Mouse (Mus musculus) MEL (cell line): ENCODE data around the gene Gm10135. TPM values are rescaled to one million over a fixed set of nuclear protein-coding genes. Genes with fewer than 3 reads are reported as not detected.

ENCODE experiments used
- DNase-seq: peaks from one replicate; pipeline ENCODE4 v3.0.0; 2011; ENCODE audit warnings: low read depth, low spot score
- H3K27ac ChIP-seq: 2 replicates; pipeline ENCODE4 v1.5.1; 2012; ENCODE audit warnings: low read depth, mild to moderate bottlenecking, control low read depth, low read length, moderate library complexity; ENCODE audit not compliant: control insufficient read depth
- H3K27me3 ChIP-seq, 2 experiments: fragments of 150-350 bp in 1 of 2; sonication (generic) in 1 of 2; 2 replicates each; pipeline ENCODE4 v1.6.1; 2012; ENCODE audit warnings: low read length in 2 of 2, mild to moderate bottlenecking in 2 of 2, improper control_type of control experiment in 1 of 2, moderate library complexity in 1 of 2; ENCODE audit not compliant: insufficient read depth in 2 of 2, control insufficient read depth in 1 of 2
- H3K36me3 ChIP-seq, 2 experiments: 2 replicates each; pipeline ENCODE4 v1.6.1; 2012 to 2014; ENCODE audit warnings: low read length in 2 of 2, improper control_type of control experiment in 1 of 2, inconsistent platforms in 1 of 2, mild to moderate bottlenecking in 1 of 2; ENCODE audit not compliant: insufficient read depth in 2 of 2, control insufficient read depth in 1 of 2
- H3K4me1 ChIP-seq, 2 experiments: fragments of 150-350 bp in 1 of 2; sonication (generic) in 1 of 2; 2 replicates each; pipeline ENCODE4 v1.6.1; 2012; ENCODE audit warnings: low read length in 2 of 2, improper control_type of control experiment in 1 of 2, mild to moderate bottlenecking in 1 of 2; ENCODE audit not compliant: insufficient read depth in 2 of 2, control insufficient read depth in 1 of 2
- H3K4me3 ChIP-seq, 2 experiments: fragments of 150-350 bp in 1 of 2; sonication (generic) in 1 of 2; 2 replicates each; pipeline ENCODE4 v1.5.1; 2012; ENCODE audit warnings: low read depth in 2 of 2, low read length in 2 of 2, mild to moderate bottlenecking in 2 of 2, moderate library complexity in 2 of 2, control low read depth in 1 of 2, improper control_type of control experiment in 1 of 2; ENCODE audit not compliant: control insufficient read depth in 1 of 2, insufficient read depth in 1 of 2
- H3K79me2 ChIP-seq: 2 replicates; pipeline ENCODE4 v1.6.1; 2012; ENCODE audit warnings: mild to moderate bottlenecking, low read length, moderate library complexity; ENCODE audit not compliant: control insufficient read depth, poor library complexity, insufficient read depth
- H3K9ac ChIP-seq: 2 replicates; pipeline ENCODE4 v1.6.1; 2012; ENCODE audit warnings: low read depth, mild to moderate bottlenecking, control low read depth, low read length, moderate library complexity; ENCODE audit not compliant: control insufficient read depth, poor library complexity, severe bottlenecking
- H3K9me3 ChIP-seq: fragments of 150-350 bp; sonication (generic); replicated peaks from 2 replicates; pipeline ENCODE4 v1.6.1; 2012; ENCODE audit warnings: mild to moderate bottlenecking, low read length, improper control_type of control experiment, moderate library complexity; ENCODE audit not compliant: insufficient read depth
- BHLHE40 ChIP-seq: IDR thresholded peaks from 2 replicates; pipeline ENCODE4 v1.6.1; 2012; ENCODE audit warnings: low read depth, mild to moderate bottlenecking, inconsistent platforms, low read length, improper control_type of control experiment, borderline replicate concordance
- CHD1 ChIP-seq: IDR thresholded peaks from 2 replicates; pipeline ENCODE4 v1.6.1; 2012; ENCODE audit warnings: low read depth, mild to moderate bottlenecking, inconsistent platforms, low read length, improper control_type of control experiment
- E2F4 ChIP-seq: IDR thresholded peaks from 2 replicates; pipeline ENCODE4 v1.6.1; 2011; ENCODE audit warnings: low read depth, low read length, improper control_type of control experiment, borderline replicate concordance
- ELF1 ChIP-seq: IDR thresholded peaks from 2 replicates; pipeline ENCODE4 v1.6.1; 2014; ENCODE audit warnings: low read depth, mild to moderate bottlenecking, inconsistent platforms, low read length, improper control_type of control experiment, moderate library complexity
- GABPA ChIP-seq: IDR thresholded peaks from 2 replicates; pipeline ENCODE4 v1.6.1; 2012; ENCODE audit warnings: low read depth, mild to moderate bottlenecking, inconsistent platforms, low read length, improper control_type of control experiment, moderate library complexity
- GATA1 ChIP-seq: IDR thresholded peaks from 2 replicates; pipeline ENCODE4 v1.6.1; 2011; ENCODE audit warnings: low read depth, low read length, improper control_type of control experiment
- JUND ChIP-seq: IDR thresholded peaks from 2 replicates; pipeline ENCODE4 v1.6.1; 2011; ENCODE audit warnings: low read depth, mild to moderate bottlenecking, improper control_type of control experiment, low read length
- KAT2A ChIP-seq: conservative IDR thresholded peaks from 2 replicates; pipeline ENCODE4 v1.6.1; 2012; ENCODE audit warnings: low read depth, low read length, improper control_type of control experiment, inconsistent platforms
- MAZ ChIP-seq: IDR thresholded peaks from 2 replicates; pipeline ENCODE4 v1.6.1; 2012; ENCODE audit warnings: low read depth, mild to moderate bottlenecking, inconsistent platforms, low read length, improper control_type of control experiment
- MEF2A ChIP-seq: IDR thresholded peaks from 2 replicates; pipeline ENCODE4 v1.6.1; 2014; ENCODE audit warnings: low read depth, mild to moderate bottlenecking, inconsistent platforms, low read length, improper control_type of control experiment; ENCODE audit not compliant: poor library complexity, insufficient replicate concordance, severe bottlenecking; ENCODE audit errors: extremely low read depth
- NELFE ChIP-seq: IDR thresholded peaks from 2 replicates; pipeline ENCODE4 v1.6.1; 2011; ENCODE audit warnings: low read depth, low read length, improper control_type of control experiment
- RAD21 ChIP-seq: IDR thresholded peaks from 2 replicates; pipeline ENCODE4 v1.6.1; 2011; ENCODE audit warnings: mild to moderate bottlenecking, low read depth, low read length, improper control_type of control experiment
- RCOR1 ChIP-seq: IDR thresholded peaks from 2 replicates; pipeline ENCODE4 v1.6.1; 2012; ENCODE audit warnings: low read depth, mild to moderate bottlenecking, inconsistent platforms, low read length, improper control_type of control experiment
- SMC3 ChIP-seq: IDR thresholded peaks from 2 replicates; pipeline ENCODE4 v1.6.1; 2011; ENCODE audit warnings: low read depth, low read length, improper control_type of control experiment
- USF2 ChIP-seq, 2 experiments: IDR thresholded peaks; 2 replicates each; pipeline ENCODE4 v1.6.1; 2011 to 2012; ENCODE audit warnings: improper control_type of control experiment in 2 of 2, low read length in 2 of 2, borderline replicate concordance in 1 of 2, inconsistent platforms in 1 of 2, low read depth in 1 of 2, mild to moderate bottlenecking in 1 of 2; ENCODE audit not compliant: insufficient read depth in 1 of 2
- ZC3H11A ChIP-seq: IDR thresholded peaks from 2 replicates; pipeline ENCODE4 v1.6.1; 2012; ENCODE audit warnings: low read depth, mild to moderate bottlenecking, inconsistent platforms, low read length, improper control_type of control experiment
- ZMIZ1 ChIP-seq: IDR thresholded peaks from 2 replicates; pipeline ENCODE4 v1.6.1; 2012; ENCODE audit warnings: low read depth, mild to moderate bottlenecking, inconsistent platforms, low read length, improper control_type of control experiment, moderate library complexity
- polyA plus RNA-seq, 2 experiments: library from polyadenylated mRNA; stranded (reverse) in 1 of 2; unstranded in 1 of 2; fragments of >175 nt in 1 of 2; fragments of >200 nt in 1 of 2; gene quantifications; 2 replicates each; pipeline versions ENCODE4 v1.2.1 to v1.2.4; 2012; ENCODE audit warnings: low replicate concordance in 2 of 2, low read depth in 1 of 2; ENCODE audit not compliant: insufficient read length in 2 of 2, insufficient read depth in 1 of 2, missing spikeins in 1 of 2
- total RNA-seq: library from RNA; depleted of rRNA; stranded (reverse); fragments of 300-350 nt; gene quantifications from 2 replicates; pipeline ENCODE4 v1.2.3, GENCODE M21; 2012

The Gm10135 gene
- total and polyA plus RNA-seq, 3 experiments: 1.5 to 6.0 TPM; not detected in 1

DNA sequence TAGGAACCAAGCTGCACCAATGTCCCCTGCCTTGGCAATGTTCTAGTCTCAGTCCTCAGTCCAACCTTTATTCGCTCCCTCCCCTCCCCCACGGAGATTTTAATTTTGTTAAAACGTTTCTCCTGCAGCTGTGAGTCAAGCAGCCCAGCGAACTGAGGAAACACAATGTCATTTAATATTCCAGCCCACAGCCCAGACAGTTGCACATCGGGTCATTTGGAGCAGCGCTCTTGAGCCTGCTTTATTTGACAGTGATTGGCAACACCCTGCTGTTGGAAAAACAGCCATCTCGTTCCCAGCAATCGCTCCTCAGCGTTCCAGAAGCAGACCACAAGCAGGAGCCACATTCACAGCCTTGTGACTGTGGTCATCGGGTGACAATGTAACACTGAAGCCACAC, 20.9 kb upstream of the Gm10135 start:
- no peak overlapping the region for H3K27ac ChIP-seq
- no peak for DNase-seq
- no peaks in the 10 kb centered on the region for H3K9me3 ChIP-seq
- H3K4me3 ChIP-seq: no peak overlapping the region
- TF ChIP-seq E2F4: no peak
- no peak for TF ChIP-seq ZC3H11A
- TF ChIP-seq JUND: no peak
- TF ChIP-seq, all 39 proteins: peak for 0
- Histone ChIP-seq H3K9ac (no peak overlapping the region), H3K27me3 (no peaks in the 10 kb centered on the region), H3K4me1 (peaks cover 0 to 9% of the 10 kb centered on the region in 2 experiments; a peak in 2 of 4 replicates), H3K79me2 (no peaks in the 10 kb centered on the region), H3K36me3 (peaks cover 0 to 9% of the 10 kb centered on the region in 2 experiments; a peak in 2 of 4 replicates)

DNA sequence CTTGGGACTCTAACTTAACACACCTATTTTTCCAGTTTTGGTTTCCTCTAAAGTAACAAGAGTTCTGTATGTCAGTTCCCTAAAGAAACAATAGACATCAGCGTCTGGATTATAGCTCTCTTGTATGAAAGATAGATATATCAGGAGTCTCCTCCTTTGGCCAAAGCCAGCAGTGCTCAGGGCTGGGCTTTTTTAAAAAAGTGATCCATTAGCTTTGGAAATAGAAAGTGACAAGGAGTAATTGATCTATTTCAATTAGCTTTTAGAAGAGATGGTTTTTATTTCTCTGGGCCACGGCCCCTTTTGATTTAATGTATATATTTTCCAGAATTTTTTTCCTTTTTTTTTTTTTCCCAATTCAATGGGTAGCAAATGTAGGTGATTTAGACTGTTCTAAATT, 20.4 kb upstream of the Gm10135 start:
- peaks cover 0 to 9% of the 10 kb centered on the region in 2 experiments; a peak in 2 of 4 replicates for H3K36me3 ChIP-seq
- DNase-seq: no peak
- H3K27ac ChIP-seq: no peak overlapping the region
- peaks cover 0 to 9% of the 10 kb centered on the region in 2 experiments; a peak in 2 of 4 replicates for H3K4me1 ChIP-seq
- no peak overlapping the region for H3K9ac ChIP-seq
- H3K27me3 ChIP-seq: no peaks in the 10 kb centered on the region
- TF ChIP-seq ELF1 (no peak), BHLHE40 (no peak), ZC3H11A (no peak), SMC3 (no peak), ZMIZ1 (no peak), JUND (no peak), CHD1 (no peak), RCOR1 (no peak), GABPA (no peak), KAT2A (no peak), MAZ (no peak), RAD21 (no peak), USF2 (IDR thresholded peaks at IDR 0.05; ENCODE audit: borderline replicate concordance in 1 of 2, insufficient read depth in 1 of 2, low read depth in 1 of 2, low read length in 2 of 2) (no peak), GATA1 (no peak), MEF2A (no peak), NELFE (no peak)
- TF ChIP-seq, all 39 proteins: peak for 0
- Histone ChIP-seq H3K79me2 (no peaks in the 10 kb centered on the region), H3K4me3 (no peak overlapping the region), H3K9me3 (no peaks in the 10 kb centered on the region)
